Mouse (Mus musculus) right cerebral cortex, postnatal 25 days (tissue): ENCODE data around the gene Tns1.

Source experiments
- DNase-seq: peaks from one replicate; pipeline ENCODE4 v3.0.0; 2022

Gene Tns1

DNA sequence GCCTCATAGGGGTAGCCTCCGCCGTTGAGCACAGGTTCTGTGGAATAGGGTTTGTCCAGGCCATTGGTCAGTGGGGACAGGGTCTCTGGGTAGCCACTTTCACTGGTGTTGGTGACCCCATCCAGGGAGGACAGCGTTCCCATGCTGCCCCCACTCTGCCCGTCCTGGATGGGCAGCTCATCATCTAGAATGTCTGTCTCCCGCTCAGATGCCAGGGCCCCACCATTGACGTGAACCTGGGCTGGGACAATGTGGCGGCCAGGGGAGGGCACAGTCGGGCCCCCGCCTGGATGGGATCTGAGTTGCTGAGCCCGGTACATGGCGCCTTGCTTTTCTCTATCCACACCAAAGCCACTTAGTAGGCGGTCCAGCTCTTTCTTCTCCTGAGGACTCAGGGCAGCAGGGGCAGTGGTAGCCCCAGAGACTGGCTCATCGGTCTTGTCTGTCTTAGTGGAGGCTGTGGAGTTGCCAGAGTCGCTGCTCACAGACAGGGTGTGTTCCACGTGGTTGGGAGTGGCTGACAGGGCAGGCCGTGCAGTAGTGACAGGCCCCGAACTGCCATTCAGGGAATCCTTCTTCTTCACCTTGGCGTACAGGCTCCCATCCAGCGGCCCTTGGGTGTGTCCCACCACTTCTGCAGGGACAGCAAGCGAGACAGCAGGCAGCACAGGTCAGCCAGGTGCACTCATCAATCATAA is 170.8 kb downstream of the Tns1 start:
- no peak for DNase-seq

DNA sequence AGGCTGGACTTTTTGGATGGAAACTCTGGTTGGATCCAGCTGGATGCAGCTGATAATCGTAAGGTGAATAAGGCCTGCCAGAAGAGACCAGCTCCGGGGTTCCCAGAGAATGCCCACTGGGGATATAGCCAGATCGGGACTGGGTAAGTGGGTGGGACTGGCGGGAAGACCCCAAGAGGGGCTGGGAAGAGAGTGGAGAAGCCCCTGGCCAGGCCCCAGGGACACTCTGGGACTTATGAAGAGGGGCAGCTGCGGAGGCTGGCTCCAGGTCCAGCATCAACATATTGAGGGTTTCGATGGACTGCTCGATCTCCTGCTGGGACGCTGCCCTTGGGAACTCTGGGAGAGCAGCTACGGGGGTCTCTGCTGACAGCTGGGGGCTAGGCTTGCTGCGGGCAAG is 171.7 kb downstream of the Tns1 start:
- DNase-seq = no peak

DNA sequence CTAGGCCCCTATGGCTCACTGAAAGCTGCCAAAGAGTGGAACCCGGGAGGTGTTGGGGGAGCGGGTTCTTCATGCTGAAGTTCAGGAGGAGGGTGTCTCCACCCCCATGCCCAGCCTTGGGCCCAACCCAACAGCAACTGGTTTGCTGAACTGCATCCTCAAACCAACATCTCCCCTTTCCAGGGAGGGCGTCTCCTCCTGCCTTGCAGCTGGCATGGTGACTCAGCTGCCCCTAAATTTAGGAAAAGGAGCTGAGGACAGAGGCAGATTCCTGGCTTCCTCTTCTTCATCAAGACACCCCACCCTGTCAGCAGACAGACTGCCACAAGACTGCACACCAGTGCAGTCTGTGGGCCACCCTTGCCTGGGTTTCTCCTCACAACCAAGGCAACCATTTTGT is 173.1 kb downstream of the Tns1 start:
- no peak for DNase-seq

DNA sequence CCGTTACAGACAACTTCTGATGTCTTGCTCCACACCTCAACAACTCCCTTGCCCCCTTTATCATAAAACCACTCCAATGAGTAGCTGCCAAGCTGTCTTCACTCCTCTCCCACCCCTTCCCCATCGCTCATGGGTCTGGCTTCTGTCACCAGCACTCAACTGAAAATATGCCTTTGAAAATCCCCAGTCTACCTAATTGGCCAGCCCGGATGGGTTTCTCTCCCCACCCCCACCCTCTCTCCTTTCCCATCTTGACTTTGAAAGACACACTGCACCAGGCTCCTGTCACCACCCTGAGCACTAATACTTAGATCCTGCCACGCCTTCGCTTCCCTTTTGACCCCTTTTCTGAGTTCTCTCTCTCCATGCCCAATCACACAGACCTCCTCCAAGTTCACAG is 175.5 kb downstream of the Tns1 start:
- DNase-seq = no peak

DNA sequence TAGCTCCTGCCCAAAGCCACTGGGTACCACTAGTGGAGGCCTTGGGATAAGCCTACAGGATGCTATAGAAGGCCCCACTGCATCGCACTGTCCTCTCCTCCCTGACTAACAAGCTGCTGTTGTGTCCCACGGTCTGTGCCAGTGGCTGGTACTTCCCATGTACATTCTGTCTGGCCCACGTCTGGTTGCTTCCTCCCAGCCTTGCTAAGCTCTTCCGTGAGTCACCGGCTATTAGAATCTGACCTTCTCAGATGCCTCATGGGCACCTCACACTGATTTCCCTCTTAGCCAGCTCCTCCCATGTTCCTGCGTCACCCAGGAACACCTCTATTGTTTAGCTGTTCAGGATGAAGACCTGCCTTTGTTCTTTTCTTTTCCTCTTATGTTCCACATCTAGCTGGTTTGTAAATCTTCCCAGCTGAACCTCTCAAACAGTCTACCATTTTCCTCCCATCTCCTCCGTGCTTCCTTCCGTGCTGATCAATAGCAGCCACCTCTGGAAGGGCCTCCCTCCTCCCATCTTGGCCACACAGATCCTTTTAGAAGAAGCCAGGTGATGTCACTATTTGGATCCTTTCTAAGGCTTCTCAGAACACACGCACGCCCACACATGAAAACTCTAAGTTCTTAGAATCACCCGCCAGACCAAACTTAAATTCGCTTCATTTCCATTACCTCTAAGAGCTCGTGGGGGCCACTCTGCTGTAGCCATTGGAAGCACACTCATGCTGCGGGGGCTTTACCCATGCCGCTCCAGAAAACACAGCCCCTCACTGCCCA is 176.5 kb downstream of the Tns1 start:
- no peak for DNase-seq

DNA sequence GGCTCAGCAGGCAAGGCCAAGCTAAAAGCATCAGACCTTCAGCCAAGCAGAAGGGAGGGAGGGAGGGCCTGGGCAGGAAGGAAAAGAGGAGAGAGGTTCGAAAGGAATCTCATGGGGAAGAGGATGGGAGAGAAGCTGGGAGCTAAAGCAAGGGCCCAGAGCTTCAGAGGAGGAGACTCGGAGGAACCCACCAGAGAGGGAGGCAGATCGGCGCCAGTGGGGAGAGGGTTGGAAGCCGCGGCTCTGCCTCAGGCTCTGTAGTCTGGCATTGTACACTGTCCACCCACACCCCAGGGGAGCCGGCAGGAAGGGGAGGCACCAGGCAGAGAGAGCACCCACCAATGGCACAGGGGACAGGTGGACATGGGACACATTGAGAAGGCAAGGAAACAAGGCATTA is 177.5 kb downstream of the Tns1 start:
- DNase-seq = no peak

DNA sequence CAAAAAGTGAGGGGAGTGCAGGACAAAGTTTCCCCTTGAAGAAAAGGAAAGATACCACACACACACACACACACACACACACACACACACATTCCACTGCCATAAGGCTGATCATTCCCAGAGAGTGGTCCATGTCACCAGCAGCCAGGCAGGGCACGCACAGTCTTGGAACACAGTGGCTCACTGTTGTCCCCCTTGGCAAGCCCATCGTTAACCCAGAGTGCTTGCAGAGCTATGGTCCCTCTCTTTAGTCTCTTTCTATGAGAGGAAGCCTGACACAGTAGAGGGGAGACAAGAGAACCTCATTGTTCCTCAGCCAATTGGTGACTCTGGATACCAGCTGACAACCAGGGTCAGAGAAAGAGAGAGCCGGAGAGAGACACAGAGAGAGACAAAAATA is 179.9 kb downstream of the Tns1 start:
- DNase-seq = no peak

DNA sequence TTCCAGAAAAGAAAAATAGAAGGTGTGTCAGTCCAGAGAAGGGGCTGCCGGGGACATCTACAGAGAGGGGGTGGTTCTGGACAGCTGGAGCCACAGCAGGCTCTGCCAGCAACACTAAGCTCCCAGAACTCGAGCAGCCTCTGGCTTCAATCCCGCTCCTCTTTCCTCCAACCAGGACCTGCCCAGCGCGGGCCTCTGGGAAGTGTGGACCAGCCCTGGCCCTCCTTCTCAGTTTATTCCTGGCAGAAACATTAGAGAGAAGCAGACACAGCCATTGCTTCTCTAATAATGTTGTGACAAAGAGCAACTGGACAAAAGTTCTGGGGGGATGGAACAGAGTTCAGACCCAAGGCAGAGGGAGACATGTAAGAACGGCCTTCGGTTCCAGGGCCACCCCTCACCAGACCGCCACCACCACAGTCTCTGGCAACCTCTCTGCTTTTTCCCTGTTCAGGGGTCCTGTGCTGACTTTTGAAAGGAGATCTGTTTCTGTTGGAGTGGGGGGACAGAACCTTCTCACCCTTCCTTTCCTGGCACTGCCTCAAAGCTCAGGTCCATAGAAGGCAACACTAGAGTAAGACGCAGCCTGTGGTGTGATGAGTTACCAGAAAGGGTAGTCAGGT is 180.5 kb downstream of the Tns1 start:
- DNase-seq = peak; percentile 36

DNA sequence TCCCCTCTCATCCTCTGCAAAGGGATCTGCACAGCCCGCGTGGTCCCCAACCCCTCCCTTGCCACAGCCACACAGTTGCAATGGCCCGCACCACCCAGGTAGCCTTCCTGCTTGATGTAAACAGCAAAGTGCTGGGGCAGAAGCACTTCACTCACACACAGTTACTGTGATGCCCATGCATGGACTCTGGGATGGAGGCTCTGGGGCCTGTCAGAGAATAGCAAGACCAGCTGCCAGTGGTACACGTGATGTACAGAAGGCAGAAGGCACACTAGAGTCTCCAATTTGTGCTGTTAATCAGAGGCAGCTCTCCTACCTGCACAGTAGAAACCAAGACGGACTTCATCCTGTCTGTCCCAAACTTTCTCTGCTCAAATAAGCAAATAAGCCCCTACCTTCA is 181.0 kb downstream of the Tns1 start:
- no peak for DNase-seq

DNA sequence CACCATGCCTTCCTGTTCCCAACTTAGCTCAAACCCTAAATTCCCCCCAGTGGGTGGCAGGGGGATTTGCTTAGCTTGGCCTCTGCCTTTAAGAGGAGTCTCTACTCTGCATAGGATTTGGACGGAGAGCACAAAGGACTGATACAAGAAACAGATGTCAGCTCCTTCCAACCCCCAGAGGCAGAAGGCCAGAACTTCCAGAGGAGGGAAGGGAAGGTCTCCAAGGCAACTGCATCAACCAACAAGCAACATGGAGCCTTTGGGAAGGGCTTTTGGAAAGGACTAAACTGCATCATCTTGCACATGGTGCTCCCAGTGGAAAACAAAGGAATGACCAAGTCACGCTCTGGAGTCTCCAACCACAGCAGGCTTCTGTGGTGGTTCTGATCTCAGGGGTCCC is 182.0 kb downstream of the Tns1 start:
- no peak for DNase-seq

DNA sequence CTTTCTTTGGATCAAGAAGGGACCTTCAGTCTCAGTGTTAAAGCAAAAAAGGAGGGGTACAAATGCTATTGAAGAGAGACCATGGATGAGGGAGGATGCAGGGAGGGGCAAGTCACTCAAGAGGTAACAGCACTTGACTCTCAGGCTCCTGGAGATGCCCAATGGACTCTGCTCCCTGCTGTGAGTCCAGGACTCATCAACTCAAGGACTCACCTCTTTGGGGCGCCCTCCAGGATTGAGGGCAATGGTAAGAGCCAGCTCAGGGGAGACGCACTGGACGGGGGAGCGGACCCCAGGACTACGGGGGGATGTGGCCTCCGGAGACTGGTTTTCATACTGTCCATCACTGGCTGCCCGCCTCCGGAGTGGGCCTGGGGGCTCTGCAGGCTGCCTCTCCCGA is 182.6 kb downstream of the Tns1 start:
- DNase-seq = no peak

DNA sequence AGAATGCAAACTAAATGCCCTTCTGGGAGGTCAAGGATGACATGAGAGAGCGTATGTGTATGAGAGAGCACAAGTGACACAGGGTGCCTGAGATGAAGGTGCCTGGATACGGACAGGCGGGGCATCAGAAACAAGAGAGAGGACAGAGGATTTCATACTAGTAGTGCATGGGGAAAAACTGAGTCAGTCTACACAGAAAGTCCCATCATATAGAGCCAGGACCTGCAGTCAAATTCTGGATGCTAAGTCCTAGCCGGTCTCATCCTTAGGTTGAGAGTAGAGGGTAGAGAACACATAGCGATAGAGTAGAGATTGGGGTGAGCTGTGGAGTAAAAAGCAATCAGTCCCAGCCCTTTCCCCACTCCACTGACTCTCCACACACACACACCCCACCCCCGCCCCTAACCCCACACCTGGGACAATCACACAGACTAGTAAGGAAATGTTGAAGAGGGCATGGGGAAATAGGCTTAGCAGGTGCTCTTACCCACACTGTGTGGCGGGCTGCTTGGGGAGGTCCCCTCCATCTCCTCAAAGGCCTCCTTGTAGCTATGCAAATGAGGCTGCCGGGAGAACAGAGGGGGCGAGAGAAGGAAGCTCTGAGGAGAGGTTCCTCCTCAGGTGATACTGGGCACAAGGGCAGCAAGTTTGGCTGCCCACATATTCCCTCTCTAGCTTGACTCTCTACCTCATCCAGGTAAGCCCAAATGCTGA is 183.6 kb downstream of the Tns1 start:
- no peak for DNase-seq

DNA sequence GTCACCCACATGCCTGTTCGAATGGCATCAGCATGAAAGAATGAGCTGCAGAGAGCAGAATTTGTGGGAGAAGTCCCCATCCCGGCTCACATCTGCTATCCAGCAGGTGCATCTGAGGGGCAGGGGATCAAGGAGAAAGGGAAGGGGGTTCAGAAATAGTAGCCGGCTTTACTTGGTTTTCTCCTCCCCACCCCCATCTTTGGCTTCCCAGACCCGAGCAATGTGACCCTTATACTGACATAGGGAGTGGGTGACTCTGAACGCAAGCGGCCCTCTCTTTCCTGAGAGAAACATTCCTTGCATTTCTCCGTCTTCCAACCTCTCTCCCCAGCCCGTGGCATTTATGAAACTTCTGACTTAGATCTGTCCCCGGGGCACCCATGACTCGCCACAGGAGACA is 185.7 kb downstream of the Tns1 start:
- DNase-seq = no peak

DNA sequence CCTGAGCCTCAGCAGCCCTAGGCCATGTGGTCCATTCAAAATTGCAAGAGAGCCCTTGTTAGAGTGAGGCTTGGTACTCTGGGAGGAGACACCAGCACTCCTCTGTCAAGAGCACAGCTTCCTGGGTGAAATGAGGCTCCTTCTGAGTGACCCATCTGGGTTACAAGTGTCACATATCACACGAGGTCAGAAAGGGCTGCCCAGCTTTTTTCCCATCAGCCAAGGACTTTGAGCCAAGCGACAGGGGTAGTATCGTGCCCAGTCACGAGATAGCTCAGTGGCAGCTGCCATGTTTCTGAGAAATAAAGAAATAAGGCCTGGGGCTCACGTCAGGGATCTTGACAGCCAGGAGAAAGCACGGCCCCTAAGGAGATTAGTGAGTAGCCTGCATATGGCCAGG is 186.4 kb downstream of the Tns1 start:
- DNase-seq = no peak

DNA sequence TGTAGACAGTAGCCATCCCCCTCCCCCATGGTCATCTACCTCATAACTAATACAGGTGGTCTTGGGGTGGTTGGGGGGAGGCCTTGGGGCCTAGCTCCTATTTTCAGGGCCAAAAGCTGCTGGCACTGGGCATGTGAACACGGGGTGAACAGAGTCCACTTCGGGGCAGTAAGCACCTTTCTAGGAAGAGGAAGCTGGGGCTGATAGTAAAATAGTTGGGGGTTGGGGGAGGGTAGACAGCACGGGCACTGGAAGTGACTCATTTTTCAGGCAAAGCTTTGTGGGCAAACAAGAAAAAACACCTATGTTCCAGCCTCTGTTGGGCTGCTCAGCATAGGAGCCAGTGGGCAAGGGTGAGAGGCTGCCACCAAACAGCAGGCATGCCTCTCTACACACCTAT is 187.7 kb downstream of the Tns1 start:
- DNase-seq = no peak

DNA sequence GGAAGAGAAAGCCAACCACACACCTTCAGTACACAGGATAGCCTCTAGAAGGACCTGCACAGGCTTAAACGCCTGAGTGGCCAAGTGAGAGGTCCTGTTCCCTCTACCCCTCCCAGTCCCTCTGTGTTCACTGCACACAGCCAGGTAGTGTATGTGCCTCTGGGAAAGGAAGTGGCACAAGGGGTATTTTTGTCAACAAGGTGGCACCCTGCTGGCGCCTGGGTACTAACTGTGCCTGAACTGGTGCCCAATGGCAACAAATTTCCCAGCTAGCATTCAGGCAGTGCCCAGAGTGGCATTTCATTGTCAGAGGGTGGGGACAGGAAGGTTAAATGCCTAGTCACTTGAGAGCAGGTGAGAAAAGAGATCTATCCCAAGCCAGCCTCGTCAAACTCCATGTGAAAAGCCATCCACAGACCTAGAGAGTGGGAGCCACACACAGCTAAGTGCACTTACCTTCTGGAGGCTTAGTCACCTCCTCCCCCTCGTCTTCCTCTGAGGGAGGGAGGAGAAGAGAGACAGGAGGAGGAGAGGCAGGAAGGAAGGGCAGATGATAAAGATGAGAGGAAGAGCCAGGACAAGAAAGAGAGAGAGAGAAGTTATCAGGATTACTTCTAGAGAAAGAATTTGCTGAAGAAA is 188.7 kb downstream of the Tns1 start:
- DNase-seq = no peak

DNA sequence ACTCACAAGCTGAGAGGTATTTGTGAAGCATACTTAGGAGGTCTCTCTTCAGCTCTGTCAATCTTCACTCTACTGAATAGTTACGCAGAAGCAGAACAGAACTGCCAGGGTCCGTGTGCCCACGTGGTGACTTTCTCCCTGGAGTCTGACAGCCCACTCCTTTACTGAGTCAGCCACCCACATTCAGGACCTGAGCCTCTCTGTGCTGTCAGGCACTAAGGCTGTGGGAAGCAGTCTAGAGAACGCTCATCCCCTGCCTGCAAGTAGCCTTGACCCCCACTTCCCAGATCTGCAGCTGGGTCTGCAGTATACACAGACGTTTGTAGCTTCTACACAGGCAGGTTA is 191.1 kb downstream of the Tns1 start:
- DNase-seq = peak; percentile 48

DNA sequence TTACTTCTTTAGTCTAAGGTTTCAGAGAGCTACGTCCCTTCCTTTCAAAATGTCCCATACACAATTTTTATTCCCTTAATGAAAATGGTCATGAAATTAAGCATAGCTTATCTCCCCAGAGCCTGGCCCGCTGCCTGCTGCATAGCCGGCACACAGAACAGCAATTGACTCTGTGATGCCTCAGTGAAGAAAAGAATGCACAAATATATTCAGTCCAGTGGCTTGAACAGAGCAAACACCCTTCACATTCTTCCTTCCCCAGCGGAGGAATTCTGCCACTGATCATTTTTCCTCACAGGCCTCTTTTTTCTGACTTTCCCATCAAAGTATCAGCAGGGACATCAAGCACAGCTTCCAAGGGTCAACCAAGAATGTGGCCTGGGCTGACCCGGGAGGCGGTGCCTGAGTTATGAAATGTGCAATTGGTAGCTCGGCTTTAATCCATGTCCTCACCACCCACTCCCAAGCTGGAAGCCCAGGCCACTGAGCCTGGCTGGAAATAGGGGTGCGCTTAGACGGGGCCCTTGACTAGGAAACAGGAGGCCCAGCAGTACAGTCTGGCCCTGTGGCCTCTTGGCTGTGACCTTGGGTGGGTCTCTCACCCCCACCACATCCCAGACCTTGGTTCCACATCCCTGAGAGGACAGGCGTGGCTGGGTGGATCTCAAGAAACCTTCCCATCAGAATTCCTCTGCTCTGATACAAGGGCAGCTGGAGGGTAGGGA is 191.7 kb downstream of the Tns1 start:
- no peak for DNase-seq

DNA sequence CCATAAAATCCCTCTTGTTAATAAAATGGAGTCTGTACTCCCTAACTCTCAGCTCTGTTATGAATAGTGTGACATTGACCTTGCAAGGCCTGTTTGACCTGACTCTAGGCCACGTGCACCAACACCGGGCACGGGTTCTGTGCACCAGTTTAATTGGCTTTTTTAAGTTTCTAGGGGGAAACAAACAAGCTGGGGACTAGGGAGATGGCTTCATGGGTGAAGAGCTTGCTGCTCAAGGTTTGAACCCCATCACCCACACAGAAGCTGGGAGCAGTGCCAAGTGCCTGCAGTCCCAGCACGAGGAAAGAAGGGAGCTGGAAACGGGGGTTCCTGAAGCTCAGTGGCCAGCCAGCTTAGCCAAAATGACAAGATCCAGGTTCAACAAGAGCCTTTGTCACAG is 192.4 kb downstream of the Tns1 start:
- DNase-seq = no peak

DNA sequence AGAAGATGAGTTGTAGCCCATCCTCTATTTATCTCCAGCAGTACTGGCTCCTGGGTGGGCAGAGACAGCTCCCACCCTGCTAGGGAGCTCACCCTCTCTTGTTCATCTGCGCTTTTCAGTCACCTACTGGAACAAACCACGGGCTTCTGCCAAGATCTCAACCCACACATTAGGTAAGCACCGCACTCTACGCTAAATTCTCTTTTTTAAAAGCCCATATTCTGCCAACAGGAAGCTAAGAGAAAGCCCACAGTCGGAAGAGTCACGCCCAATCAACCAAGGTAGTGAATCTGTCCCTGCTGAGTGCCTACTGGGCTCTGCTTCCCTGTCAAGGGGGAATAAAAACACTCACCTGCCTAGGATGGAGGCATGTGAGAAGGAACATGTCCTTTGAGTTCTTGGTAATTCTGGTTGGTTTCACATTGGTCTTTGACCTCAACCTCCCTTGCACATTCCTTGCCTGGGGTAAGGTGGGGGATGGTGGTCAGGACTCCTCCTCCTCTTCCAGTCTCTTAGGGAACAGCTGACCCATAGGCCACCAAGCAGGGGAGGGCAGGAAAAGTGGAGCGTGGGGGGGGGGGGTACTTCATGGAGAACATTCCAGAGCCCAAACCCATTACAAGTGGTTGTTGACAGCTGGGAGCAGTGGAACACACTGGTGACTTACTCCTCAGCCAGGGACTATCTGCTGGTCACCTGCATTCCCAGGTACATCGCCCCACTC is 193.7 kb downstream of the Tns1 start:
- DNase-seq = no peak

DNA sequence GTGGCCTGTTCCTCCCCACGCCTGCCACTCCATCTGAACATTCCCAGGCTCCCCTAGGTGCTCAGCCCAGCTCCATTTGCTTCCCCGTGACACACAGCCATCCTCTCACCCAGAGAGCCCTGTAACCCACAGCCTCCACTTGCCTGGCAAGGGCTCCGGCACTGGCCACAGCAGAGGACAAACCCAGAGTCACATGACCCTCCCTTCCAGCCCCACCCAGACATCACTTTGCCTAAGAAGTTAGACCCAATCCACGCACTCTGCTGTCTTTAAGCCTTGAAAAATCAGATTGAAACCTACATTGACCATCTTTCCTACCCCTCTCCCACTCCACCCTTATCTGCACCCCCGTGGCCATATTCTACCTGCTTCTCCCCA is 194.3 kb downstream of the Tns1 start:
- no peak for DNase-seq
